Mouse (Mus musculus) liver, postnatal 0 days (tissue): ENCODE results near the gene Hemgn.

Experiments used
- CTCF ChIP-seq: sonication (generic); IDR thresholded peaks from 2 replicates; pipeline ENCODE4 v1.5.1; 2016; ENCODE audit warnings: antibody characterized with exemption, low read depth
- EP300 ChIP-seq: IDR thresholded peaks from 2 replicates; pipeline ENCODE4 v1.6.1; 2016; ENCODE audit warnings: antibody characterized with exemption, low read depth, mild to moderate bottlenecking

DNA sequence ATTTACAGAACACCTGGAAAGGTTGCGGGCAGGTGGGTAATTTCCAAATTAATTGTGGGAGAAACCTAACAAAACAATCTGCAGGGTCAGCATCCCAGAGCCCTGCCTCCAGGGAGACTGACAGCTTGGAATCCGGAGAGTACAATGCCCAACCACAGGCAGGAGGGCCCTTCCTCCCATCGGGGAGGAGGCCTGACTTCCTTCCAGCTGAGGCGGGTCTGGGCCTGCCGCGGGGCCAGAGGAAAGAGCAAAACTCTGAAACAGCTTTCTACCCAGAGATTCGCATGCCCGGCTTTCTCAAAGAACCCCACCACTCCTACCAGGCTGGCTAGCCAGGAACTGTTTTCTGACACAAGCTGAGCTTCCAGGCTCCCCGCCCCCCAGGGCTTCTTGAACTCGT lies 60.3 kb downstream of the Hemgn start:
- TF ChIP-seq CTCF (no peak), EP300 (no peak)
